Mouse (Mus musculus): ENCODE results near the gene Zc2hc1c. TPM values are rescaled to one million over a fixed set of nuclear protein-coding genes. Genes with fewer than 3 reads are reported as not detected.

Zc2hc1c gene
- total and polyA plus RNA-seq, 3 experiments = 0.08 to 0.13 TPM; not detected in 1

- dilution Hi-C loops (cut with MboI; ENCODE audit: extremely low pct_ligation_motif_present, extremely low pct_unique_long_range_greater_than_20kb, low sequenced_read_pairs) (no loop called here), in situ Hi-C loops (cut with MboI; ENCODE audit: low pct_ligation_motif_present, low pct_unique_long_range_greater_than_20kb, low sequenced_read_pairs) (no loop called here)
- DNase-seq (ENCODE audit: extremely low read depth) = no peak
- H3K36me3 ChIP-seq (replicated peaks in 1 of 2; ENCODE audit: control insufficient read depth in 1 of 2, insufficient read depth in 1 of 2, low read length in 1 of 2) = peaks cover 20 to 49% of the 10 kb centered on the region in 2 experiments
- H3K4me3 ChIP-seq (replicated peaks in 1 of 3; ENCODE audit: low read depth in 2 of 3, low read length in 2 of 3, poor library complexity in 1 of 3) = no peak overlapping the region
- no peak overlapping the region for H3K27ac ChIP-seq (ENCODE audit: insufficient read depth, low read depth)
- H3K9me3 ChIP-seq (replicated peaks; ENCODE audit: low read length) = no peaks in the 10 kb centered on the region
- peaks cover 10 to 17% of the 10 kb centered on the region in 2 experiments for H3K4me1 ChIP-seq (ENCODE audit: control insufficient read depth in 1 of 2, insufficient read depth in 2 of 2)
- no peaks in the 10 kb centered on the region for H3K27me3 ChIP-seq (replicated peaks)
- H3K4me2 ChIP-seq (ENCODE audit: insufficient read depth, low read depth, poor library complexity, severe bottlenecking) = no peak overlapping the region
- H3K79me2 ChIP-seq (replicated peaks; ENCODE audit: control insufficient read depth, extremely low read depth, insufficient read depth, poor library complexity, severe bottlenecking) = no peaks in the 10 kb centered on the region
- TF ChIP-seq KAT2A (IDR thresholded peaks at IDR 0.05; ENCODE audit: insufficient replicate concordance, low read length) = no peak
- TF ChIP-seq CHD2 (IDR thresholded peaks at IDR 0.05; ENCODE audit: low read length) = no peak
- TF ChIP-seq GABPA (IDR thresholded peaks at IDR 0.05; ENCODE audit: insufficient replicate concordance, low read depth, low read length) = no peak
- no peak for TF ChIP-seq RAD21 (IDR thresholded peaks at IDR 0.05; ENCODE audit: low read depth, low read length)
- TF ChIP-seq MAFK (IDR thresholded peaks at IDR 0.05; ENCODE audit: insufficient replicate concordance, low read length) = no peak
- TF ChIP-seq USF2 (conservative IDR thresholded peaks at IDR 0.05; ENCODE audit: low read depth, low read length) = no peak
- no peak for TF ChIP-seq EP300 (IDR thresholded peaks at IDR 0.05; ENCODE audit: low read length)
- no peak for TF ChIP-seq POLR2A (IDR thresholded peaks at IDR 0.05; ENCODE audit: low read depth, low read length)
- TF ChIP-seq ZNF384 (IDR thresholded peaks at IDR 0.05; ENCODE audit: low read depth, low read length) = no peak
- TF ChIP-seq JUND (conservative IDR thresholded peaks at IDR 0.05; ENCODE audit: low read depth, low read length) = no peak
- H3K9ac ChIP-seq (ENCODE audit: insufficient read depth, low read depth) = no peak overlapping the region
These were observed 31.3 kb upstream of the Zc2hc1c start for GRCm38 (mm10) chr12:85257008-85257639.

- Histone ChIP-seq H3K9me3 (replicated peaks; ENCODE audit: low read length) (no peaks in the 10 kb centered on the region), H3K27ac (ENCODE audit: insufficient read depth, low read depth) (no peak overlapping the region), H3K79me2 (replicated peaks; ENCODE audit: control insufficient read depth, extremely low read depth, insufficient read depth, poor library complexity, severe bottlenecking) (no peaks in the 10 kb centered on the region), H3K36me3 (replicated peaks in 1 of 2; ENCODE audit: control insufficient read depth in 1 of 2, insufficient read depth in 1 of 2, low read length in 1 of 2) (peaks cover 22 to 58% of the 10 kb centered on the region in 2 experiments), H3K4me2 (ENCODE audit: insufficient read depth, low read depth, poor library complexity, severe bottlenecking) (no peak overlapping the region), H3K9ac (ENCODE audit: insufficient read depth, low read depth) (no peak overlapping the region), H3K27me3 (replicated peaks) (no peaks in the 10 kb centered on the region), H3K4me1 (ENCODE audit: control insufficient read depth in 1 of 2, insufficient read depth in 2 of 2) (peaks cover 0 to 10% of the 10 kb centered on the region in 2 experiments; a peak in 2 of 4 replicates), H3K4me3 (replicated peaks in 1 of 3; ENCODE audit: low read depth in 2 of 3, low read length in 2 of 3, poor library complexity in 1 of 3) (no peak overlapping the region)
- dilution Hi-C loops (cut with MboI; ENCODE audit: extremely low pct_ligation_motif_present, extremely low pct_unique_long_range_greater_than_20kb, low sequenced_read_pairs) (no loop called here), in situ Hi-C loops (cut with MboI; ENCODE audit: low pct_ligation_motif_present, low pct_unique_long_range_greater_than_20kb, low sequenced_read_pairs) (no loop called here)
- no peak for TF ChIP-seq CHD2 (IDR thresholded peaks at IDR 0.05; ENCODE audit: low read length)
- no peak for TF ChIP-seq USF1 (IDR thresholded peaks at IDR 0.05; ENCODE audit: low read depth, low read length)
- TF ChIP-seq E2F4 (IDR thresholded peaks at IDR 0.05; ENCODE audit: insufficient replicate concordance, low read depth, low read length) = no peak
- TF ChIP-seq MAX (IDR thresholded peaks at IDR 0.05; ENCODE audit: low read length) = no peak
- TF ChIP-seq SIN3A (IDR thresholded peaks at IDR 0.05; ENCODE audit: low read length) = no peak
- no peak for TF ChIP-seq NRF1 (IDR thresholded peaks at IDR 0.05; ENCODE audit: low read depth, low read length)
- TF ChIP-seq POLR2A (IDR thresholded peaks at IDR 0.05; ENCODE audit: low read depth, low read length) = no peak
- no peak for TF ChIP-seq KAT2A (IDR thresholded peaks at IDR 0.05; ENCODE audit: insufficient replicate concordance, low read length)
- no peak for TF ChIP-seq JUND (conservative IDR thresholded peaks at IDR 0.05; ENCODE audit: low read depth, low read length)
- TF ChIP-seq TCF12 (IDR thresholded peaks at IDR 0.05; ENCODE audit: low read depth, low read length) = no peak
- TF ChIP-seq JUN (IDR thresholded peaks at IDR 0.05; ENCODE audit: insufficient read depth, low read depth, low read length) = no peak
- no peak for TF ChIP-seq ETS1 (conservative IDR thresholded peaks at IDR 0.05; ENCODE audit: low read depth, low read length)
- DNase-seq (ENCODE audit: extremely low read depth) = no peak
These were observed 25.9 kb upstream of the Zc2hc1c start for GRCm38 (mm10) chr12:85262489-85262888.
